Mouse (Mus musculus) retina, postnatal 1 day (tissue): ENCODE measurements around the gene Mrps18b.

Experiments
- DNase-seq: peaks from one replicate; pipeline ENCODE4 v3.0.0-alpha.2; 2012

The Mrps18b gene

DNA sequence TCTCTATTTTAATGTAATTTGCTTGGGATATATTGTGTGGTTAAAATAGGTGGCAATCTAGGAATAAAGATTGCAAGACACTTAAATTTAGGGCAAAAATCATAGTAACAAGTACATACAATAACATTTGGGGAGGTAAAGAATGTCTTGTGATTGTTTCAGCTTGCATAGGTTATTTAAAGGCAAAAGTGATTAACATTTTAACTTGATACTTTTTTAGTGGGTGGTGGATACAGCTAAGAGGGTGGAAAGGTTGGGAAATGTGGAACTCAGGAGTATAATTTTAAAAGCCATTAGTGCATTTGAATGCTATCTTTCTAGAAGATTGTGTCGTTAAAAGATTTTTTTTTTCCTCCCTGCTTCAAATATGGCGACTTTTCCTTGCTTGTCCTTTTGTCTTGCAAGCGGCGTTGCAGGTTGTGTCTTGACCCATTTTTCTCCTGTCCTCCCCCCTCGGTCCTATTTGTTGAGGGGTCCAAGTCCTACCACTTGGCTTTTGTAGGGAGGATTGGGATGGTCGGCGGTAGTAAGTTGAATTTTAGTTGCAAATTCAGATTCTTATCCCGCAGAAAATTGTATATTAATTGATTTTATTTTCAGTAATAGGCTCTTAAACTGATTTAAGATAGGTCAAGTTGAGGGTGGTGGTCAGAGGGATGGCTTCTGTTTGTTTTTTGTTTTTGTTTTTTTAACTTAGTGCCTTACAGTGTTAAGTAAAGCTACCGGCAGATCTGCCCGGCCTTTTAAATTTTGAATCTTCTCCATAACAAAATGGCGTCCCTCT lies 2.3 kb upstream of the Mrps18b start:
- DNase-seq, result peak; percentile 85

DNA sequence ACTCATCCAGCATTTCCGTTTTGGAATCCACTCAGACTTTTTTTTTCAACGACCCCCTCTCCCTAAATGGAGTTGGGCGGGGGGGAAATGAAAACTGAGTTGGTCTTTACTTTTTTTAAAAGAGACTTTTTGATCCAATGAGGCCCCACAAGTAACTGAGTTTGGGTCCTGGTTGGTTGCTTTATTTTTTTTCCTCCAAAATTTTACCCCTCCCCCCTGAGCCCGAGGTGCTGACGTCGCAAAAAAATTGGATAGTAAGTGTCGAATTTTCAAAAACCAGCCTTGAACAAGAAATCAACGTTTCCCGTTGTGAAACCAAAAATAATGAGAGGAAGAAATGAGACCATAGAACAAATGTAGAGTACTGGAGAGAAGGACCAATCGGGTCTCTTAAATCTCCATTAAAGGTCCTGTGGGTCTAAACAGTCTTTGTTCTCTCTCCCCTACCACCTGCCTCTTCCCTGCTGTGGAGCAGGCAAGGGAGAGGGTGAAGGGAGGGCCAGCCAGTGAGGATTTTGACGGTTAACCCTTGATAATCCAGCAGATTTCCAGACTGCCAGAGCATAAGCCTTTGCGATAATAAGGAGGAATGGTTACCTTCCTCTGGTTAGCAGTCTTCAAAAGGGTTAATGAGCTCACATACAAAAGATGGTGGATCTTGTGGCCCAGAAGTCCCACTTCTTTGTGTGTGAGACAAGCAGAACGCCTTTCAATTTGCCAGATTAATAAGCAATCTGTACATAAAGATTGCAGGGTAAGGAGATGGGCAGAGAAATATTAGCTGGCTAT lies 1.5 kb upstream of the Mrps18b start:
- DNase-seq, result peak; percentile 96

DNA sequence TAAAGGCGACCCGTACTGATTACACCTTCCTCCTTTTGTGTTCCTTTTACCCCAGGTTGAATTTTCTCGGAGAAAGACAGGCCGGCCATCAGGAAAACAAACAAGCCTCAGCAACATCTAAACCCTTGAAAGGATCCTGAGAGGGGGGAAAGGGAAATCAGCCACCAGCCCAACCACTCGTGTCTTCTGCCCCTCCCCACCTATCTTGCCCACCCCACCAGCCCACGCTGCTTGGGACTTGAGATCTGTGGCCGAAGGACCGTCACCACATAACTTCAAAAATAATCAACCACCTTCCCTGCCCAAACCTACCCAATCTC lies 914 bp upstream of the Mrps18b start:
- DNase-seq, result no peak

DNA sequence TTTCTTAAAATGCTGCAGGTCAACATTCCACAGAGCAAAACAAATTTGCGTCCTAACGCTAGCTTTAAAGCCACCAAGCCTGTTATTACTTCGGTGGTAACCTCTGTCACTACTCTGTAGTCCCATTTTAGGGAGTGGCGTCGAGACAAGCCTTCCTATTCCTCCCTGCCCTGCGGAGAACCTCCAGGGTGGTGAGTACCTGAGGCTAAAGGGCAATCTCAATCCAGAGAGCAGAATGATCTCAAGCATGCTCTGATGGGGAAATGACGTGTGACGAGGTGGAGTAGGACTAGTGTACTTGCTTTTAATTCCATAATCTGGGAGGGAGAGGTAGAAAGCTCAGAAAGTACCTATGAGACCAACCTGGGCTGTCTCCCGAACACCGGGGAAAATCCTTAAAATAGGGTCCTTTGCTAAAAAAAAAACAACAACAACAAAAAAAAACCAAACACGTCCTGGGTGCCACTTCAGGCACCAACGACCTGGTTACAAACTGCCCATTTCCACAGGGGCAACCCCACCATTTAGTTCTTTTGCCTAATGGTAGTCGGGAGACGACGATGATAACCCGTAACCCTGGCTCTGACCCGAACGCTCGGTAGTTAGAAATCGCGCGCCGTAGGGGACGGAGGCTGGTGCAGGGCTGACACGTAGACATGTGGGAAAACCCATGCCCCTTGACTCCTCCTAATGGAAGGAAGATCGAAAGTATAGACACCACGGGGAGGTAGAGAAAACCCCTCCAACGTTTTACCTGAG lies 472 bp downstream of the Mrps18b start:
- DNase-seq, result peak; percentile 12

DNA sequence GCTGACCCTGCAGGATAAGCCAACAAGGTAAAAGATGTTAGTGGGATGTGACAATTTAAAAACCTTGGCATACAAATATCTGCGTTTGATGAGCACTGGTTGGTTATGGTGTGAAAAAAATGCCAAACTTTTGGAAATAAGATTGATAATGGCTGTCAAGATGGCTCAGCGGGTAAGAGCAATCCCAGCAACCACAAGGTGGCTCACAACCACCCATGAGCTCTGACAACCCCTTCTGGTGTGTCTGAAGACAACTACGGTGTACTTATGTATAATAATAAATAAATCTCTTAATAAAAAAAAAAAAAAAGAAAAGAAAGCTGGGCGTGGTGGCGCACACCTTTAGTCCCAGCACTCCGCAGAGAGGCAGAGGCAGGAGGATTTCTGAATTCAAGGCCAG lies 1.2 kb downstream of the Mrps18b start:
- no peak for DNase-seq

DNA sequence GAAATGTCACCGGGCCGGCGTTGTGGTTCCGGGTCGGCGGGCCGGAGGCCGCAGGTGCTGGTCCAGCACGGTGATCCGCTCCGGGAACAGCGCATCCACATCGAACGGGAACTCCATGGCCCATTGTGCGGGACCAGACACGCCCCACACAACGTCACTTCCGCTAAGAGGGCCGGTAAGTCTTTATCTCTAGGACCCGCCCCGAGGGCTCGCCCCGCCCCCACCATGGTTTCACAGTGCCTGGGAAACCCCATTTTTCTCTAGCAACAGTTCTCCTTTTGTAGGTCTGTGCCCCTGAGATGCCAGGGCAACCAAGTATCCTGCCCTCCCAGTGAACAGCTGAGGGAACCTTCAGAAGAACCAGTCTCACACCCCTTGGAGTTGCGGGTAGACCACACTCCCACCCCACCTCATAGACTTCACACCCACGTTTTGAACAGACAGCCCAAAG lies 6.2 kb downstream of the Mrps18b start, which contains the start of gene Atat1:
Gene Atat1 (minus strand): TSS at position 157 of the 451 bp plus-strand sequence.
- DNase-seq, result peak; percentile 96

DNA sequence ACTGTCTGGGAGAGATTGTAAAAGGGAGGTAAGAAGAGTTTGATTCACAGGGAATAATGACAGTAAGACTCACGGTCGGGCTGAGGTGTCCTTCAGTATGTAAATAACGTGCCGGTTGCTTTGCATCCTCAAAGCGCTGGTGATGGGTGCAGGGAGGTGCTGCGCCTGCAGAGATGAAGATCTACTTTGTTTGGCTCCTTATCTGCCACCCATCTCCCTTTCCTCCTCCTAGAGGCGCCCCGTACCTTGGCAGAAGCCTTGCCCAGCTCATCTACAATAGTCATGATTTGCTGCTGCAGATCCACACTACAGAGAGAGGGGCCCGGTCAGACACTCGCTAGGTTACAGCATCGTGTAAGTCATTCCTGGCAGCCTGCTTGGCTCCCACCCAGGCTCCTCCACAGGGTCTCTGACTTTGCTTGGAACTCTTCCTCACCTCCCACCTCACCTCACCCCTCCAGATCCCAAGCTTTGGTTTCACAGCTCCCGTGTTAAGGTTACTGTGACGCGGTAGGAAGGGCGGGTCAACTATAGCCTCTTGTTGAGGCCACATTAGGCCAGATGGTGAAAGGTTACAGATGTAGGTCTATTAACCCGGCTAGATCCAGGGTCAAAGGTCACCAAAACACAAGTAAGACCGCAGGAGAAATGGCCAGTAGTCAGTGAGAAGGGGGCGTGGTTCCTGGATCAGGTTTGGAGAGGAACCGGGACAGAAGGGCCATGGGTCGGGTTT lies 6.8 kb downstream of the Mrps18b start:
- DNase-seq, result no peak

DNA sequence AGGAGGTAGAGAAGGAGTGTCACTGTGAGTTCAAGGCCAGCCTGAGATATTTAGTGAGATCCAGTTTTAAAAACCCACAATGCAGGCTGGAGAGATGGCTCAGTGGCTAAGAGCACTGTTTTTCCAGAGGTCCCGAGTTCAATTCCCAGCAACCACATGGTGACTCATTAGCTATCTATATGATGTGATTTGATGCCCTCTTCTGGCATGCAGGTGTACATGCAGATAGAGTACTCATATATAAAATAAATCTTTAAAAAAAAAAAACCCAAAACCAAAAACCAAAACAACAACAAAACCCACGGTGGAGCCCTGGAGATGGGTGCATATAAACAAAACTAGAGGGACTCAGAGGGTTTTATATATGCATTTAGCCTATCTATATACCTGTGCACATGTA lies 8.6 kb downstream of the Mrps18b start:
- DNase-seq, result no peak

DNA sequence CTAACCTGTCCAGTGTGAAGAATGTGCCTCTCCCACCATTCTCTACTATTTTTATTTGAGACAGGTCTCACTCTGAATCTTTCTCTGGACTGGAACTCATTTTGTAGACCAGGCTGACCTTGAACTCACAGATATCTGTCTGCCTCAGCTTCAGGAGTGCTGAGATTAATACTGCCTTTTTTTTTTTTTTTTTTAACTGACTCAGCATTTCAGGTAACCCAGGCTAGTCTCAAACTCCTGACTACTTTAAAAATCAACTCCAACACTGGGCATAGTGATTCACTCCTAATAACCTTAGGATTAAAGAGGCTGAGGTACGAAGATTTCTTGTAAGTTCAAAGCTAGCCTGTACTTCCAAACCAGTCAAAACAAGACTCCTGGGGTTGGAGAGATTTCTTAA lies 10.6 kb downstream of the Mrps18b start:
- no peak for DNase-seq

DNA sequence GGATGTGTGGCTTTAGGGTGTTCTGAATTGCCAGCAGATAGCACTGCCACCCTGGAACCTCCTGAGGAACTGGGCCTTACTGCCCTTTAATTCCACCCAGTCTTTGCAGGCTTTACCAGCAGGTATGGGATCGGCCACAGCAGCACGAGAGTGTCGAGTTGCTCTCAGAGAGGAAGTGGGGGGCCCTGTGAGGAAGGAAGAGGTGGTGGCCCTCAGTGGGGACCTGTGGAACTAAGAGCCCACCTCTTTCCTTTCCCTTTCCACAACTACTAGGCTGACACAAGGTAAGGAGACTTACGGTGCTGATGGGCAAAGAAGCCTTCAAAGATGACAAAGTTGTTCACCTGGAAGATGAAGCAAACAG lies 12.2 kb downstream of the Mrps18b start:
- no peak for DNase-seq

DNA sequence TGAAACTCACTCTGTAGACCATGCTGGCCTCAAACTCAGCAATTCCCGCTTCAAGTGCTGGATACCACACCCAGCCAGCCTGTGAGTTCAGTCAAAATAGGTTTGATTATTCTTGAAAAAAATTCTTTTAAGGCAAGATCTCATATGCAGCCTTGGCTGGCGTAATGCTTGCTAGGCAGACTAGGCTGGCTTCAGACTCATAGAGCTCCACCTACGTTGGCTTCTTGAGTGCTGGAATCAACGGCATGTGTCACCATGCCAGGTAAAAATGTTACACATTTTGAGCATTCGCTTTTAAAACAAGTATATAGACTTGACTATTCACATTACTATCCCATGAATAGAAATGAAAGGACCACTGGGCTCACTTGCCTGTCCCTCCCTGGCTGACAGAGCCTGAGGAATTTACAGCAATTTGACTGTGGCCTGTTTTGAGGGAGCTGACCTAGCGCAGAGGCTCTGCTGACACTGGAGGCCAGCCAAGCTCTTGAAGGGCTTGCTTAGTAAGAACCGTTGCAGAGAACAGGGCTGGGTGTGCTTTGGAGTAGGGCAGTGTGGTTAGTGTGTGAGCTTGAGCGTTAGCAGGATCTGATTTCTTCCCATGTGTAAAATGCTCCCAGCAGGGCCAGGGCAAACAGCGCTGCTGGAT lies 12.7 kb downstream of the Mrps18b start:
- no peak for DNase-seq

DNA sequence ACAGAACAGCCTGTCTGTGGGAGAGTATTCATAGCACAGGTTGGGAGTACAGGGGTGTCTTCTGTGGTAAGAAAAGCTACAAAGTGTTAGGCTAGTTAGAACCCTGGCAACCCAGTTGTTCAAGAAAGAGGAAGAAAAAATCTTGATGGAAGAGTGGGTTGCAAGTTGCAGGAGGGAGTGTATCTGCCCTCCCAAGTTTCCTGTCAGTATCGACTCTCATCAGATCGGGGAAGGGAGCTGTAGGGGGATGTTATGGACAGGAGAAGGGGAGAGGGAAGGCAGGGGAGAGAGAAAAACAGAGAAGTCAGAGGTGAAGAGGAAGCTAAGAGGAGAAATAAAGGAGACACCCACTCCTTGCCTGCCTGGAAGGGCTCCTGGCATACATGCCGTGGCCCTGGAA lies 15.6 kb downstream of the Mrps18b start:
- no peak for DNase-seq

DNA sequence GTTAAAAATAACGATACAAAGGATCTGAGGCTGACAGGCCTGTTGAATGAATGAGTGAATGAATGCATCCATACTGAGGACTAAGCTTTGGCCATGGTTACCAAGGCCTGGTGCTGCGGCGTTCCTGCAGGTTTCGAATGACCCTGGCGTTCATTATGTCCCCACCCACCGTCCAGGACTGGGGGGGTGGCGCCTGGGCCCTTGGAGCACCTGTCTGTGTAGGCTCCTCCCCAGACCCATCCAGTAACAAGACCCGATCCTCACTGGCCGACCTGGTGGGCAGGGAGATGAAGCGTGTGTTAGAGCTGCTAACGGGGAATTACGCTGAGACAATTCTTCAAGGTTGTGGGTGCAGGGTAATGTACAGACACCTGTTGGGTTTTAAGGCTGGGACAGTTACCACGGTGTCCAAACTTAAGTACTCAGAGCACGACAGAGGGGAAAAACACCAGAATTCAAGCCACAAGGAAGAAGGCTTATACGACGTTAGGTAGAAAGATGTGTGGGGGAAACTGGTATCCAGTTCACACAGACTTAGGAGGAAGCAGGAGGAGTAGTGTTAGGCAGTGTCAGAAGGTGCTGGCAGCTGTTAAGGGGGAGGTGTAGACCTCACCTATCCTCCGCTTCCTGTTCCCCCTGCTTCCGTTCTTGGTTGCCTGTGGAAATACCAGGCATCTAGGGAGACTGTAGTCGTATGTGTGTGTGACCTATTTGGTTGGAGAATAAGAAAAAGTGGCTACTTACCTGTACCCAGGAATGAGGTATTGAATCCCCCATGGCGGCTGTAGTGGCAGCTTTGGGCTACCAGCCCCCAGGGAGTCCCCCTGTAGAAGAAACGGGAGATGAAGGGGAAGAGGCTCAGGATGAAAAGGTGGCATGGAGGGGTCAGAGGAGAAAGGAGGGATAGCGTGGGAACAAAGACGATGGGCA lies 18.3 kb downstream of the Mrps18b start:
- no peak for DNase-seq

DNA sequence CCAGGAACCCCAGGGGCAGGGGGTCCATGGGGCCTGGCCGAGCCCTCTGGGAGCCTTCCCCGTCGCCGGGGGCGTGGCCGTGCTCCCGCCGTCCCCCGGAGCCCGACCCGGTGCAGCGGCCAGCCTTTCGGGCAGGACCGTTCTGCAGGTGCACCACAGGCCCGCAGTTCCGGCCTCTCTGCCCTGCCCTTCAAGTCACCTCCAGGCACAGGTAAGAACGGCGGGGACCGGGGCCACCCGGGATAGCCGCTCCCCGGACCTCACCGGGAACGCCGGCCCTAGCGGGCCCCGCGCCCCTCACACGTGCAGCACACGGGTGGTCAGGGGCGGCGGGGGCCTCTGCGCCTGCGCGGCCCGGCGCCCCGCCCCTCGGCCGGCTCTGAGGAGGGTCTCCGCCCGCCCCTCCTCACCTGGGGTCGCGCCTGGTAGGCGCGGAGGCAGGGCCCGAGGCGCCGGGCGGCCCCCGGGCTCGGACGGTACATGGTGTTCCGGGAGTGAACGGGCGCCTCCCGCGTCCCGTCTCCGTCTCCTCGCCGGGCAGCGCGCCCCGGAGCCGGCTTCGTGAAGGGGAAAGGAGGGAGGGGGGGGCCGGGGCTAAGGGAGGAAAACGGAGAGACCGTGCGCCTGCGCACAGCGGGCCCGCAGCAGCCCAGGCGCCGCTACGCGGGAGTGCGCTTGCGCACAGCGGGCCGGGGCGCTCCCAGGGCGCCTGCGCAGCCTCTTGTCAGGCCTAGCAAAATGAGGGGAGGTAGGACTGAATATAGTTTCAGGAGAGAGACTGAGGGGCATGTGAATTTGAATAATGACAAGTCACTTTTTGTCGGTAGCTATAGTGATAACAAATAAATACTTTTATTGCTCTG lies 19.2 kb downstream of the Mrps18b start, which contains the start of gene 2310061I04Rik:
Gene 2310061I04Rik (minus strand): TSS at position 651 of the 863 bp plus-strand sequence.
- DNase-seq, result peak; percentile 96

DNA sequence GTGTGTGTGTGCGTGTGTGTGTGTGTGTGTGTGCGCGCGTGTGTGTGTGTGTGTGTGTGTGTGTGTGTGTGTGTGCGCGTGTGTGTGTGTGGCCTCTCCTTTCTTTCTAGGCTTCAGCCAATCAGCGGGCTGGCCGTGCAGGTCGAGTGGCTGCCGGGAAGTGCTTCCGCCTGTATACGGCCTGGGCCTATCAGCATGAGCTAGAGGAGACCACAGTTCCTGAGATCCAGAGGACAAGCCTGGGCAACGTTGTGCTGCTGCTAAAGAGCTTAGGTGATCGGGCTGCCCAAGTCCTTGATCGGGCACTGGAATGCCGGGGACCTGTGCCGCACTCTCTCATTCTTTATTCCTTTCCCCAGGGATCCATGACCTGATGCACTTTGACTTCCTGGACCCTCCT lies 28.5 kb downstream of the Mrps18b start:
- DNase-seq, result no peak

DNA sequence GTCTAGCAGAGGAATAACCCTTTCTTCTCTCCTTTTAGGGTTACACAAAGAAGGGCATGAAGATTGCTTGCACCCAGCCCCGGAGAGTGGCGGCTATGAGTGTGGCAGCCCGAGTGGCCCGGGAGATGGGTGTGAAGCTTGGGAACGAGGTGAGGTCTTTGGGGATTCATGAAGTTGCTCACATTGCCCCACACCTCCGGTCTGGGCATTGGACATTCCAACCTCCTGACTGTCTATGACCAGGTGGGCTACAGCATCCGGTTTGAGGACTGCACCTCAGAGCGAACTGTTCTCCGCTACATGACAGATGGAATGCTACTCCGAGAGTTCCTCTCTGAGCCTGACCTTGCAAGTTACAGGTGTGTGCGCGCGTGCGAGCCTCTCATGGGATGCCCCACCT lies 32.4 kb downstream of the Mrps18b start:
- no peak for DNase-seq

DNA sequence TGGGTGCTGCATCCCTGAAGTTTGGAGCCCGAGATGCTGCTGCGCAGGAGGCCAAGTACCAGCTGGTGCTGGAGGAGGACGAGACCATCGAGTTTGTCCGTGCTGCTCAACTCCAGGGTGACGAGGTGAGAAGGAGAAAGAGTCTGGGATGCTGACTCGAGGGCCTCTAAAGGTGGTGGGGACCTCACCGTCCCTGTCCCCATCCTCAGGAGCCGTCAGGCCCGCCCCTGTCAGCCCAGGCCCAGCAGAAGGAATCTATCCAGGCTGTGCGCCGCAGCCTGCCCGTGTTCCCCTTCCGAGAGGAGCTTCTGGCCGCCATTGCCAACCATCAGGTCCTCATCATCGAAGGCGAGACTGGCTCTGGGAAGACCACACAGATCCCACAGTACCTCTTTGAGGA lies 33.3 kb downstream of the Mrps18b start:
- no peak for DNase-seq

DNA sequence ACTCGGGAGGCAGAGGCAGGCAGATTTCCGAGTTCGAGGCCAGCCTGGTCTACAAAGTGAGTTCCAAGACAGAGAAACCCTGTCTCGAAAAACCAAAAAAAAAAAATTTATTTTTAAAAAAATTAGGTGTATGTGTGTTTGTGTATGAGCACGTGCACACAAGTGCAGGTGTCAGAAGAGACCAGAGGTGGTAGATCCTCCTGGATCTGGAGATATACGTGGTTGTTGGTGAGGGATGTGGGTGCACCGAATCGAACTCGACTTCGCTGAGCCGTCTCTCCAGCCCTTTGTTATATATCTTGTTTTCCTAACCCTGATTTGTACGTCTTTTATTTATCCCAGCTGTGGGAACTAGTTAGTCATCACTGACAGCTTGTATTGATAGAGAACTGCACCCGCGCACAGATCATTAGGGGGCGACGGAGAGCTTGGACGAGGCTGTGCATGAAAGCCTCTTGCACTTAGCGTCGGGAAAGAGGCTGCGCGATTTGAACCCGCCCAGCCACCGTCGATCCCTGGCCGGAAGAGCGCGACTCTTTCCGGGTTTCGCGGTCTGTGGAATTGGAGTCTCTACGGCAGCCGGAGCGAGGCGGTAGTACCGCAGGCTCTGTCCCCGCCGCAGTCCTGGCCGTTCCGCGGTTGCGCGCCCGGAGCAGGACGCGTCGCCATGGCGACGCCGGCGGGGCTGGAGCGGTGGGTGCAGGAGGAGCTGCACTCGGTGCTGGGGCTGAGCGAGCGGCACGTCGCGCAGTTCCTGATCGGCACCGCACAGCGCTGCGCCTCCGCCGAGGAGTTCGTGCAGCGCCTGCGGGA lies 36.7 kb downstream of the Mrps18b start, which contains the start of gene Dhx16:
Gene Dhx16 (plus strand): TSS at position 575 of the 813 bp plus-strand sequence.
- DNase-seq, result peak; percentile 98

DNA sequence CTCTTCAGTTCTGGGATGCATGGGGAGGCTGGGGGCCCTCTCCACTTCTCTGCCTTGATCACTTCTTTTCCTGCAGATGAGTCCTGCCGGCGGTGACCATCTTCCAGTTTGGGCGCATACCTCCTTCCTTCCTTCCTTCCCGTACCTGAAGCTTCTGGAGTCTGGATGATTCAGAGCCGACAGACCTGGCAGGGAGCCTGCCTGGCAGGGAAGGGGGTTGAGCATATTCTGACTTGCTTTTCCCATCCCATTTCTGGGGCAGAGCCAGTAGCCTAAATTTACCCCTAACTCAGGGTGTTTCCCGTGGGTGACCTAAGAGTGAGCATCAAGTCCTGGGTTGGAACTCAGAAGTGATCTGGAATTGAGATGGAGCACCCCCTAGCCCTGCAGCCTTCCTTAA lies 41.5 kb downstream of the Mrps18b start:
- DNase-seq, result no peak
